Mouse (Mus musculus): ENCODE data around the gene Luzp1. TPM values are rescaled to one million over a fixed set of nuclear protein-coding genes. Genes with fewer than 3 reads are reported as not detected.

Luzp1 gene
- total and polyA plus RNA-seq, 3 experiments: 7.5 to 13.4 TPM; not detected in 1

DNA sequence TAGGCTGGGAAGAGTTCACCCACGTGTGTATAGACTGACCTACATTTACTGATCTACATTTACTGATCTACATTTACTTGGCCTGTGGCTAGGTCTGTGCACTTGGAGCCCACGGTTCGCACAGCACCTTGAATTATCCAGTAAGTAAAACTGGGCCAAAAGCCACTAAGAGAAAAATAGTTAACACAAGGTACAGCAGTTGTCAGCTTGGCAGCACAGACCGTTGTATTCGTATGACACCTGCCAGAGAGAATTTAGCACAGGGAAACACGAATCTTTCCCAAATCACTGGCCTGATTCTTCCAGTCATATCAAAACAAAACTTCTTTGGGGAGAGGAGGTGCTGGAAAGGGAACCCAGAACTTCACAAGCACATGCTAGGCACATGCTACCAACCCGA, 11.3 kb upstream of the Luzp1 start:
- Histone ChIP-seq H3K4me3 (ENCODE audit: control insufficient read depth in 1 of 2, insufficient read depth in 1 of 2, low read depth in 2 of 2, low read length in 2 of 2) (no peak overlapping the region), H3K9me3 (replicated peaks; ENCODE audit: insufficient read depth, low read length) (no peaks in the 10 kb centered on the region), H3K36me3 (ENCODE audit: control insufficient read depth in 1 of 2, insufficient read depth in 2 of 2, low read length in 2 of 2) (peaks cover 0 to 6% of the 10 kb centered on the region in 2 experiments; a peak in 2 of 4 replicates), H3K79me2 (ENCODE audit: control insufficient read depth, insufficient read depth, low read length, poor library complexity) (peaks cover 7% of the 10 kb centered on the region; the same call in 1 of the 2 replicates), H3K27ac (ENCODE audit: control insufficient read depth, low read depth, low read length) (no peak overlapping the region), H3K4me1 (ENCODE audit: control insufficient read depth in 1 of 2, insufficient read depth in 2 of 2, low read length in 2 of 2) (peaks cover 0 to 14% of the 10 kb centered on the region in 2 experiments; a peak in 3 of 4 replicates), H3K9ac (ENCODE audit: control insufficient read depth, low read depth, low read length, poor library complexity, severe bottlenecking) (no peak overlapping the region), H3K27me3 (ENCODE audit: control insufficient read depth in 1 of 2, insufficient read depth in 2 of 2, low read length in 2 of 2) (no peaks in the 10 kb centered on the region)
- no peak for DNase-seq (ENCODE audit: low read depth, low spot score)
- TF ChIP-seq ZKSCAN1 (IDR thresholded peaks at IDR 0.05; ENCODE audit: low read depth, low read length): no peak
- TF ChIP-seq POLR2AphosphoS2 (IDR thresholded peaks at IDR 0.05; ENCODE audit: low read length): no peak
- no peak for TF ChIP-seq GATA1 (IDR thresholded peaks at IDR 0.05; ENCODE audit: low read depth, low read length)
- no peak for TF ChIP-seq TAL1 (IDR thresholded peaks at IDR 0.05; ENCODE audit: low read length)
- TF ChIP-seq ZC3H11A (IDR thresholded peaks at IDR 0.05; ENCODE audit: low read depth, low read length): no peak
- no peak for TF ChIP-seq MAX (IDR thresholded peaks at IDR 0.05; ENCODE audit: low read length)
- TF ChIP-seq NRF1 (IDR thresholded peaks at IDR 0.05; ENCODE audit: insufficient read depth, low read depth, low read length, poor library complexity, severe bottlenecking): no peak
- TF ChIP-seq MYC (IDR thresholded peaks at IDR 0.05; ENCODE audit: low read depth, low read length): no peak
- no peak for TF ChIP-seq BHLHE40 (IDR thresholded peaks at IDR 0.05; ENCODE audit: borderline replicate concordance, low read depth, low read length)
- no peak for TF ChIP-seq RAD21 (IDR thresholded peaks at IDR 0.05; ENCODE audit: low read depth, low read length)
- no peak for TF ChIP-seq RCOR1 (IDR thresholded peaks at IDR 0.05; ENCODE audit: low read depth, low read length)
- TF ChIP-seq NELFE (IDR thresholded peaks at IDR 0.05; ENCODE audit: low read depth, low read length): no peak
- TF ChIP-seq HCFC1 (IDR thresholded peaks at IDR 0.05; ENCODE audit: low read depth, low read length): no peak
- TF ChIP-seq CHD1 (IDR thresholded peaks at IDR 0.05; ENCODE audit: low read depth, low read length): no peak
- no peak for TF ChIP-seq SMC3 (IDR thresholded peaks at IDR 0.05; ENCODE audit: low read depth, low read length)
- TF ChIP-seq MAZ (IDR thresholded peaks at IDR 0.05; ENCODE audit: low read depth, low read length): no peak
- no peak for TF ChIP-seq POLR2AphosphoS5 (IDR thresholded peaks at IDR 0.05; ENCODE audit: borderline replicate concordance, low read depth, low read length)
- TF ChIP-seq SIN3A (IDR thresholded peaks at IDR 0.05; ENCODE audit: low read length): no peak
- TF ChIP-seq UBTF (IDR thresholded peaks at IDR 0.05; ENCODE audit: borderline replicate concordance, insufficient read depth, low read depth, low read length): no peak

DNA sequence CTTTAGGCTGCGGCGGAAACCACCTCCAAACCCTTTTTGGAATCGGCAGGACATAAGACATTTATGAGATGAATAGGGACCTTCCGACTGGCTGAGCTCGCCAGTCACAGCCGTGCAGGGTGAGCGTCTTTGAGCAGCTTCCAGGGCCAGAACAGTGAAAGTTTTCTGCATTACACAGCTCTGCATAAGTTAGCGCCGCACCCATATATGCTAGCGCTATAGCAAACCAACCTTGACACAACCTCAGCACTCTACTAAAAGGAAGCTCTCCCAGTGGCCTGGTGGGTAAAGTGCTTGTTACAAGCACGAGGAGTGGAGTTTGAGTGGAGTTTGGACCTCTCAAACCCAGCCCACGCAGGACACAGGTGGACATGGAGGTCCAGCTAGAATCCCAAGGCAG, 10.4 kb upstream of the Luzp1 start:
- no peaks in the 10 kb centered on the region for H3K27me3 ChIP-seq (ENCODE audit: control insufficient read depth in 1 of 2, insufficient read depth in 2 of 2, low read length in 2 of 2)
- peaks cover 0 to 7% of the 10 kb centered on the region in 2 experiments; a peak in 2 of 4 replicates for H3K36me3 ChIP-seq (ENCODE audit: control insufficient read depth in 1 of 2, insufficient read depth in 2 of 2, low read length in 2 of 2)
- H3K4me1 ChIP-seq (ENCODE audit: control insufficient read depth in 1 of 2, insufficient read depth in 2 of 2, low read length in 2 of 2): peaks cover 0 to 18% of the 10 kb centered on the region in 2 experiments; a peak in 3 of 4 replicates
- H3K27ac ChIP-seq (ENCODE audit: control insufficient read depth, low read depth, low read length): no peak overlapping the region
- peaks cover 7% of the 10 kb centered on the region; the same call in 1 of the 2 replicates for H3K79me2 ChIP-seq (ENCODE audit: control insufficient read depth, insufficient read depth, low read length, poor library complexity)
- H3K9me3 ChIP-seq (replicated peaks; ENCODE audit: insufficient read depth, low read length): no peaks in the 10 kb centered on the region
- no peak for TF ChIP-seq CHD2 (IDR thresholded peaks at IDR 0.05; ENCODE audit: low read length)
- TF ChIP-seq USF2 (IDR thresholded peaks at IDR 0.05; ENCODE audit: borderline replicate concordance in 1 of 2, insufficient read depth in 1 of 2, low read depth in 1 of 2, low read length in 2 of 2): no peak
- no peak for TF ChIP-seq MAX (IDR thresholded peaks at IDR 0.05; ENCODE audit: low read length)
- no peak for TF ChIP-seq EP300 (IDR thresholded peaks at IDR 0.05; ENCODE audit: low read depth in 1 of 2, low read length in 2 of 2)
- no peak for TF ChIP-seq NELFE (IDR thresholded peaks at IDR 0.05; ENCODE audit: low read depth, low read length)
- no peak for TF ChIP-seq MEF2A (IDR thresholded peaks at IDR 0.05; ENCODE audit: extremely low read depth, insufficient replicate concordance, low read depth, low read length, poor library complexity, severe bottlenecking)
- TF ChIP-seq UBTF (IDR thresholded peaks at IDR 0.05; ENCODE audit: borderline replicate concordance, insufficient read depth, low read depth, low read length): no peak
- TF ChIP-seq ELF1 (IDR thresholded peaks at IDR 0.05; ENCODE audit: low read depth, low read length): no peak
- no peak for TF ChIP-seq CTCF (IDR thresholded peaks at IDR 0.05 in 2 of 3, conservative IDR thresholded peaks at IDR 0.05 in 1 of 3; ENCODE audit: control insufficient read depth in 1 of 3, insufficient read depth in 1 of 3, low read depth in 2 of 3, low read length in 3 of 3, poor library complexity in 1 of 3, severe bottlenecking in 1 of 3)
- no peak overlapping the region for H3K4me3 ChIP-seq (ENCODE audit: control insufficient read depth in 1 of 2, insufficient read depth in 1 of 2, low read depth in 2 of 2, low read length in 2 of 2)
- no peak overlapping the region for H3K9ac ChIP-seq (ENCODE audit: control insufficient read depth, low read depth, low read length, poor library complexity, severe bottlenecking)
- DNase-seq (ENCODE audit: low read depth, low spot score): no peak

Data from MEL (cell line).